Comparison of ENCODE assay signal across 25 mouse cellular contexts in genomic region chr11:90612118-90612517, GRCm38 (mm10). TPM values are rescaled to one million over a fixed set of nuclear protein-coding genes. Genes with fewer than 3 reads are reported as not detected.
A peak's percentile ranks its signal among the peaks of the same experiment; 100 is the strongest.
DNase-seq lines count a peak whose midpoint lies in the region; ATAC-seq lines count a peak whose summit lies in the region.
"Had no signal": no experiment of that assay in that cellular context is flagged by ENCODE, and none has a peak within 500 bp of the region (broad histone marks: within the 10 kb centered on the region; RNA-seq: fewer than 3 reads in every experiment).

No protein-coding gene starts in this region.

- H3K4me3 ChIP-seq in midbrain, embryonic 11.5 days (ENCODE audit: low read depth, low read length), result no peak overlapping the region
- H3K4me3 ChIP-seq in midbrain, embryonic 14.5 days (replicated peaks; ENCODE audit: low read depth, low read length), result no peak overlapping the region
- no peak overlapping the region for H3K4me3 ChIP-seq in embryonic facial prominence, embryonic 14.5 days (ENCODE audit: low read depth, low read length)
- no peak overlapping the region for H3K4me3 ChIP-seq in kidney, embryonic 16.5 days (ENCODE audit: low read length)
- H3K4me3 ChIP-seq: forebrain, embryonic 10.5 days; forebrain, embryonic 13.5 days; gastrocnemius, adult 2 months; hindbrain, embryonic 12.5 days; hindbrain, embryonic 15.5 days had no signal

- no peaks in the 10 kb centered on the region for H3K9me3 ChIP-seq in midbrain, embryonic 11.5 days (ENCODE audit: control insufficient read depth, low read length)
- no peaks in the 10 kb centered on the region for H3K9me3 ChIP-seq in midbrain, embryonic 14.5 days (ENCODE audit: control insufficient read depth, low read length)
- H3K9me3 ChIP-seq in embryonic facial prominence, embryonic 14.5 days (ENCODE audit: control insufficient read depth, low read length), result no peaks in the 10 kb centered on the region
- no peaks in the 10 kb centered on the region for H3K9me3 ChIP-seq in kidney, embryonic 16.5 days (ENCODE audit: low read length)
- H3K9me3 ChIP-seq: forebrain, embryonic 10.5 days; forebrain, embryonic 13.5 days; G1E; hindbrain, embryonic 12.5 days; hindbrain, embryonic 15.5 days had no signal

- H3K4me1 ChIP-seq in midbrain, embryonic 11.5 days (ENCODE audit: control insufficient read depth, insufficient read depth, low read length), result no peaks in the 10 kb centered on the region
- H3K4me1 ChIP-seq in midbrain, embryonic 14.5 days (ENCODE audit: control insufficient read depth, insufficient read depth, low read length), result no peaks in the 10 kb centered on the region
- no peaks in the 10 kb centered on the region for H3K4me1 ChIP-seq in embryonic facial prominence, embryonic 14.5 days (ENCODE audit: control insufficient read depth, insufficient read depth, low read length)
- no peaks in the 10 kb centered on the region for H3K4me1 ChIP-seq in kidney, embryonic 16.5 days (ENCODE audit: insufficient read depth, low read length)
- H3K4me1 ChIP-seq: forebrain, embryonic 10.5 days; forebrain, embryonic 13.5 days; hindbrain, embryonic 12.5 days; hindbrain, embryonic 15.5 days had no signal

- H3K27me3 ChIP-seq in midbrain, embryonic 11.5 days (ENCODE audit: control insufficient read depth, insufficient read depth, low read length), result no peaks in the 10 kb centered on the region
- H3K27me3 ChIP-seq in midbrain, embryonic 14.5 days (ENCODE audit: control insufficient read depth, insufficient read depth, low read length), result no peaks in the 10 kb centered on the region
- H3K27me3 ChIP-seq in embryonic facial prominence, embryonic 14.5 days (replicated peaks; ENCODE audit: control insufficient read depth, insufficient read depth, low read length), result no peaks in the 10 kb centered on the region
- no peaks in the 10 kb centered on the region for H3K27me3 ChIP-seq in kidney, embryonic 16.5 days (ENCODE audit: insufficient read depth, low read length)
- H3K27me3 ChIP-seq: CH12.LX; forebrain, embryonic 13.5 days; hindbrain, embryonic 12.5 days; hindbrain, embryonic 15.5 days had no signal

- H3K27ac ChIP-seq in midbrain, embryonic 11.5 days (ENCODE audit: low read depth, low read length), result no peak overlapping the region
- H3K27ac ChIP-seq in midbrain, embryonic 14.5 days (replicated peaks; ENCODE audit: low read depth, low read length), result no peak overlapping the region
- H3K27ac ChIP-seq in embryonic facial prominence, embryonic 14.5 days (replicated peaks; ENCODE audit: low read depth, low read length), result no peak overlapping the region
- no peak overlapping the region for H3K27ac ChIP-seq in kidney, embryonic 16.5 days (ENCODE audit: low read length)
- H3K27ac ChIP-seq: forebrain, embryonic 10.5 days; forebrain, embryonic 13.5 days; gastrocnemius, adult 2 months; hindbrain, embryonic 12.5 days; hindbrain, embryonic 15.5 days had no signal

- H3K4me2 ChIP-seq in midbrain, embryonic 11.5 days, result no peak overlapping the region
- no peak overlapping the region for H3K4me2 ChIP-seq in midbrain, embryonic 14.5 days (ENCODE audit: low read length)
- no peak overlapping the region for H3K4me2 ChIP-seq in embryonic facial prominence, embryonic 14.5 days (ENCODE audit: low read depth, low read length)
- H3K4me2 ChIP-seq in kidney, embryonic 16.5 days (replicated peaks; ENCODE audit: low read depth, low read length), result no peak overlapping the region
- H3K4me2 ChIP-seq: forebrain, embryonic 13.5 days; heart, embryonic 11.5 days; hindbrain, embryonic 12.5 days; hindbrain, embryonic 15.5 days had no signal

- no peak overlapping the region for H3K9ac ChIP-seq in midbrain, embryonic 11.5 days (ENCODE audit: low read length)
- no peak overlapping the region for H3K9ac ChIP-seq in midbrain, embryonic 14.5 days (replicated peaks; ENCODE audit: low read length)
- no peak overlapping the region for H3K9ac ChIP-seq in embryonic facial prominence, embryonic 14.5 days (ENCODE audit: low read depth, low read length)
- no peak overlapping the region for H3K9ac ChIP-seq in kidney, embryonic 16.5 days (replicated peaks; ENCODE audit: low read length)
- H3K9ac ChIP-seq: forebrain, embryonic 13.5 days; hindbrain, embryonic 12.5 days; hindbrain, embryonic 15.5 days had no signal

- DNase-seq in embryo, embryonic 11 days, result peak; percentile 35
- no peak for DNase-seq in embryo, embryonic 10 days (ENCODE audit: low spot score)
- peak; percentile 61 for DNase-seq in midbrain, embryonic 11.5 days (ENCODE audit: low spot score, missing footprints)
- no peak for DNase-seq in midbrain, embryonic 14.5 days
- DNase-seq in embryonic facial prominence, embryonic 14.5 days (ENCODE audit: low spot score), result peak; percentile 29
- DNase-seq in left cerebral cortex, postnatal 14 days (ENCODE audit: low spot score in 2 of 2), result no peak
- DNase-seq: adrenal gland, adult 8-10 months; adrenal gland, postnatal 25 days; B cell, adult 2 months; cerebellum, adult 11-12 months; cerebellum, adult 8-10 months; cerebellum, postnatal 10 days; gastrocnemius, adult 2 months; gastrocnemius, postnatal 14 days; heart, adult 11 months had no signal

- H3K36me3 ChIP-seq in midbrain, embryonic 11.5 days (ENCODE audit: control insufficient read depth, insufficient read depth, low read length), result no peaks in the 10 kb centered on the region
- 0 out of 2 replicates have a peak, but pooled peaks cover 3% of the 10 kb centered on the region for H3K36me3 ChIP-seq in midbrain, embryonic 14.5 days (ENCODE audit: control insufficient read depth, insufficient read depth, low read length)
- peaks cover 19% of the 10 kb centered on the region for H3K36me3 ChIP-seq in embryonic facial prominence, embryonic 14.5 days (ENCODE audit: control insufficient read depth, insufficient read depth, low read length)
- H3K36me3 ChIP-seq in kidney, embryonic 16.5 days (ENCODE audit: insufficient read depth, low read length), result 0 out of 2 replicates have a peak, but pooled peaks cover 3% of the 10 kb centered on the region

- no peak for ATAC-seq in midbrain, embryonic 11.5 days (ENCODE audit: low FRiP score)
- ATAC-seq in midbrain, embryonic 14.5 days (ENCODE audit: low FRiP score, low TSS enrichment), result no peak
- ATAC-seq in embryonic facial prominence, embryonic 14.5 days (ENCODE audit: low read depth), result no peak
- ATAC-seq in kidney, embryonic 16.5 days (ENCODE audit: low FRiP score, low TSS enrichment), result no peak
- ATAC-seq: forebrain, embryonic 13.5 days; forebrain, embryonic 16.5 days; intestine, postnatal 0 days had no signal

- intact Hi-C loops in left cerebral cortex, postnatal 14 days (cut with DNase I), result loop anchor here (5.0 kb wide), 1 partner anchor 195 kb away; no protein-coding TSS in a partner anchor

RNA-seq across cellular contexts. Expression of gene Stxbp4, which starts 25.8 kb away (rescaled TPM):
- polyA plus RNA-seq in midbrain, embryonic 11.5 days (2014; fragmentation: Nextera tagmentation; extraction: Ambion mirVana), result 36.5 and 41.8 TPM in 2 replicates
- 13.7 and 22.0 TPM in 2 replicates for polyA plus RNA-seq in midbrain, embryonic 14.5 days (2014; fragmentation: Nextera tagmentation; extraction: Ambion mirVana)
- 17.9 and 21.6 TPM in 2 replicates for polyA plus RNA-seq in embryonic facial prominence, embryonic 14.5 days (2014; fragmentation: Nextera tagmentation; extraction: Ambion mirVana)
- 23.3 and 29.4 TPM in 2 replicates for polyA plus RNA-seq in kidney, embryonic 16.5 days (2015; fragmentation: Nextera tagmentation; extraction: Ambion mirVana)
- 10 to 100 TPM in 1 of 2 experiments, 1 to 10 TPM in 1; 8.8 to 10.4 TPM for total RNA-seq in left cerebral cortex, postnatal 14 days (2021)

RNA-seq across cellular contexts. Expression of gene Cox11, which starts 25.9 kb away (rescaled TPM):
- polyA plus RNA-seq in midbrain, embryonic 11.5 days (2014; fragmentation: Nextera tagmentation; extraction: Ambion mirVana), result 24.6 and 26.4 TPM in 2 replicates
- 27.8 and 37.9 TPM in 2 replicates for polyA plus RNA-seq in midbrain, embryonic 14.5 days (2014; fragmentation: Nextera tagmentation; extraction: Ambion mirVana)
- polyA plus RNA-seq in embryonic facial prominence, embryonic 14.5 days (2014; fragmentation: Nextera tagmentation; extraction: Ambion mirVana), result 22.8 and 23.3 TPM in 2 replicates
- 36.6 and 37.9 TPM in 2 replicates for polyA plus RNA-seq in kidney, embryonic 16.5 days (2015; fragmentation: Nextera tagmentation; extraction: Ambion mirVana)
- 10 to 100 TPM; 25.2 to 25.9 TPM for total RNA-seq in left cerebral cortex, postnatal 14 days (2021)

Comparison
In these comparisons a context has a peak if more than half of its experiments do, and no peak if none do; other contexts are left out.
1. DNase-seq: peak in embryo, embryonic 11 days (single experiment), midbrain, embryonic 11.5 days (single experiment) and embryonic facial prominence, embryonic 14.5 days (single experiment); none in embryo, embryonic 10 days (single experiment), midbrain, embryonic 14.5 days (single experiment) and left cerebral cortex, postnatal 14 days (0 of 2).